Mouse (Mus musculus): ENCODE results near the gene Gpx4. TPM values are rescaled to one million over a fixed set of nuclear protein-coding genes. Genes with fewer than 3 reads are reported as not detected.

Gene Gpx4
- polyA plus RNA-seq, 1 experiment, result 934 TPM

- no peak overlapping the region for H3K27ac ChIP-seq (ENCODE audit: insufficient read depth, low read length)
- H3K4me3 ChIP-seq (ENCODE audit: insufficient read depth, low read length), result no peak overlapping the region
- no peak for TF ChIP-seq CTCF (IDR thresholded peaks at IDR 0.05; ENCODE audit: extremely low read depth, insufficient read depth, low read length)
- H3K4me1 ChIP-seq (ENCODE audit: control insufficient read depth, insufficient read depth, low read length), result no peaks in the 10 kb centered on the region
These were observed 31.4 kb upstream of the Gpx4 start for GRCm38 (mm10) chr10:80015583-80015982.

GRCm38 (mm10) chr10:80016511-80016910 lies 30.5 kb upstream of the Gpx4 start, which contains the start of gene Arhgap45:
Gene Arhgap45 (plus strand): TSS chr10:80016653.
- no peak within 1 kb of the TSS for H3K27ac ChIP-seq (ENCODE audit: insufficient read depth, low read length)
- H3K4me1 ChIP-seq (ENCODE audit: control insufficient read depth, insufficient read depth, low read length), result no peaks in the 10 kb centered on the region
- H3K4me3 ChIP-seq (ENCODE audit: insufficient read depth, low read length), result peak within 1 kb of the TSS; percentile 28; the same call in 1 of the 2 replicates
- no peak for TF ChIP-seq CTCF (IDR thresholded peaks at IDR 0.05; ENCODE audit: extremely low read depth, insufficient read depth, low read length)
- TF ChIP-seq POLR2A (IDR thresholded peaks at IDR 0.05; ENCODE audit: extremely low read depth, insufficient read depth, low read length), result no peak

GRCm38 (mm10) chr10:80016931-80017330 lies 30.0 kb upstream of the Gpx4 start:
- no peak overlapping the region for H3K27ac ChIP-seq (ENCODE audit: insufficient read depth, low read length)
- TF ChIP-seq CTCF (IDR thresholded peaks at IDR 0.05; ENCODE audit: extremely low read depth, insufficient read depth, low read length), result no peak
- no peak for TF ChIP-seq POLR2A (IDR thresholded peaks at IDR 0.05; ENCODE audit: extremely low read depth, insufficient read depth, low read length)
- peak overlapping the region; percentile 28; the same call in 1 of the 2 replicates for H3K4me3 ChIP-seq (ENCODE audit: insufficient read depth, low read length)
- no peaks in the 10 kb centered on the region for H3K4me1 ChIP-seq (ENCODE audit: control insufficient read depth, insufficient read depth, low read length)

- no peak overlapping the region for H3K4me3 ChIP-seq (ENCODE audit: insufficient read depth, low read length)
- no peaks in the 10 kb centered on the region for H3K4me1 ChIP-seq (ENCODE audit: control insufficient read depth, insufficient read depth, low read length)
- TF ChIP-seq CTCF (IDR thresholded peaks at IDR 0.05; ENCODE audit: extremely low read depth, insufficient read depth, low read length), result no peak
- TF ChIP-seq POLR2A (IDR thresholded peaks at IDR 0.05; ENCODE audit: extremely low read depth, insufficient read depth, low read length), result no peak
- H3K27ac ChIP-seq (ENCODE audit: insufficient read depth, low read length), result no peak overlapping the region
These were observed 29.6 kb upstream of the Gpx4 start for GRCm38 (mm10) chr10:80017361-80017760.

GRCm38 (mm10) chr10:80017771-80018170 lies 29.2 kb upstream of the Gpx4 start:
- H3K27ac ChIP-seq (ENCODE audit: insufficient read depth, low read length), result 0 out of 2 replicates have a peak overlapping the region, but pooled peaks have one; percentile 44
- no peak for TF ChIP-seq CTCF (IDR thresholded peaks at IDR 0.05; ENCODE audit: extremely low read depth, insufficient read depth, low read length)
- no peak for TF ChIP-seq POLR2A (IDR thresholded peaks at IDR 0.05; ENCODE audit: extremely low read depth, insufficient read depth, low read length)
- H3K4me3 ChIP-seq (ENCODE audit: insufficient read depth, low read length), result no peak overlapping the region
- H3K4me1 ChIP-seq (ENCODE audit: control insufficient read depth, insufficient read depth, low read length), result no peaks in the 10 kb centered on the region

- no peaks in the 10 kb centered on the region for H3K4me1 ChIP-seq (ENCODE audit: control insufficient read depth, insufficient read depth, low read length)
- H3K27ac ChIP-seq (ENCODE audit: insufficient read depth, low read length), result no peak overlapping the region
- H3K4me3 ChIP-seq (ENCODE audit: insufficient read depth, low read length), result no peak overlapping the region
- TF ChIP-seq POLR2A (IDR thresholded peaks at IDR 0.05; ENCODE audit: extremely low read depth, insufficient read depth, low read length), result no peak
These were observed 28.1 kb upstream of the Gpx4 start for GRCm38 (mm10) chr10:80018739-80019297.

DNA sequence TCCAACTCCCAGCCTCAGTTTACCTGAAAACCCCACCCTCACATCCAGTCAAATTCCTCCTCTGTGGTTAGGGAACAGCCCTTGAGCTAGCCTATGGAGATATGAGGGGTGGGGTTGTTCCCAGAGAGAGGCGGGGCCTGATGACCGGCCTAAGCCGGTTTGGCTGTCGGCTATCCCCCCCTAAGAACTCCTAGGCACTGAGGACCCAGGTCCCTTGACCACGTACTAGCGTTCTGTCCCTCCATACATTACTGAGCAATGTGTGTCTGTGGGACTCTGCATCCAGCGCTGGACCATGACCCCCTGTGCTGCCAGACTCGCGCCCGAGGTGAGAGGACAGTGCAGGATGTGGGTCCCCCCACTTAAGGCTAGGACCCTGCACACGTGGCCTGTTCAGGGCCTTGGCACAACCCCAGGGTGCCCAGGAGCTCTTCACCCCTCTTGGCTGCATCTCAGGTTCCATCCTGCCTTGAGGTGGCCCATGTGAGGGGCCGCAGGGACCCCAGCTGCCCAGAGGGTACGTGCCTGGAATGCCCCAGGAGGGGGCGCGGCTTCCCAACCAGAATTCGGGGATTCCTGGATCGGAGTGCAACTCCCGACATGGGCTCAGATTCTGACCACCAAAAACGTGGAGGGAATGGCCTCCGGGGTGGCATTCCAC lies 27.4 kb upstream of the Gpx4 start:
- H3K27ac ChIP-seq (ENCODE audit: insufficient read depth, low read length), result no peak overlapping the region
- TF ChIP-seq POLR2A (IDR thresholded peaks at IDR 0.05; ENCODE audit: extremely low read depth, insufficient read depth, low read length), result no peak
- TF ChIP-seq CTCF (IDR thresholded peaks at IDR 0.05; ENCODE audit: extremely low read depth, insufficient read depth, low read length), result no peak
- H3K4me3 ChIP-seq (ENCODE audit: insufficient read depth, low read length), result no peak overlapping the region
- no peaks in the 10 kb centered on the region for H3K4me1 ChIP-seq (ENCODE audit: control insufficient read depth, insufficient read depth, low read length)

DNA sequence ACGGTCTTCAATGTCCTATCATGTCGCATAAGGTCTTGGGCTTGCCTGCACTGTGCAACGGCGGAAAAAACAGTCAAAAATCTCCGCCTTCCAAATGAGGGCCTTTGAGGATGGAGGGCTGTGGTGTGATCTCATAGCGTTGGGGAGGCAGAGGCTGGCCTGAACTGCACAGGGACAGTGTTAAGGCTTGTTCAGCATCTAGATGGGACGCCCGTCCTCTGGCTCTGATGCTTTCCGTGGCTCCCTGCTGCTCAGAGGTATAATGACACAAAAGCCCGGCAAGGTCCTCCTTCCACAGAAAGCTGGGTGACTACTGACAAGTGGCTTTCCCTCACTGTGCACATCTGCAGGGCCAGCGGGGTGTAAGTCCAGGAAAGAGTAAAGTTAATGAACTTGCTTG lies 26.8 kb upstream of the Gpx4 start:
- Histone ChIP-seq H3K4me3 (ENCODE audit: insufficient read depth, low read length) (no peak overlapping the region), H3K27ac (ENCODE audit: insufficient read depth, low read length) (no peak overlapping the region)
- TF ChIP-seq POLR2A (IDR thresholded peaks at IDR 0.05; ENCODE audit: extremely low read depth, insufficient read depth, low read length), result no peak
- TF ChIP-seq CTCF (IDR thresholded peaks at IDR 0.05; ENCODE audit: extremely low read depth, insufficient read depth, low read length), result no peak

GRCm38 (mm10) chr10:80020603-80021319 lies 26.2 kb upstream of the Gpx4 start:
- TF ChIP-seq CTCF (IDR thresholded peaks at IDR 0.05; ENCODE audit: extremely low read depth, insufficient read depth, low read length) (no peak), POLR2A (IDR thresholded peaks at IDR 0.05; ENCODE audit: extremely low read depth, insufficient read depth, low read length) (no peak)
- Histone ChIP-seq H3K4me3 (ENCODE audit: insufficient read depth, low read length) (no peak overlapping the region), H3K27ac (ENCODE audit: insufficient read depth, low read length) (no peak overlapping the region), H3K4me1 (ENCODE audit: control insufficient read depth, insufficient read depth, low read length) (no peaks in the 10 kb centered on the region)

More for the DNA sequence above, 26.8 kb upstream of the Gpx4 start:
- no peaks in the 10 kb centered on the region for H3K4me1 ChIP-seq (ENCODE audit: control insufficient read depth, insufficient read depth, low read length)

DNA sequence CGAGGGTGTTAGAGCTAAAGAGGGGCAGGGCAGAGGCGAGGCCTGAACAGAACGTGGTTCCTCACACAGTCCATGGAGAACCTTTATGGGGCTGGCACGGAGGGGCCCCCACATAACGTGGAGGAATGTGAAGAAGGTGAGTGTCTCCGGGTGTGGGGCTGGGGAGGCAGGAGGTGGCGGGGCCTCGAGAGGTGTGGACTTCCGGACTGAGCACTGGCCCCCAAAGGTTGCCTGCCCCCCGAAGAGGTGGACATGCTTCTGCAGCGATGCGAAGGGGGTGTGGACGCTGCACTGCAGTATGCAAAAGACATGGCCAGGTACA lies 25.7 kb upstream of the Gpx4 start:
- TF ChIP-seq CTCF (IDR thresholded peaks at IDR 0.05; ENCODE audit: extremely low read depth, insufficient read depth, low read length) (no peak), POLR2A (IDR thresholded peaks at IDR 0.05; ENCODE audit: extremely low read depth, insufficient read depth, low read length) (no peak)
- Histone ChIP-seq H3K4me3 (ENCODE audit: insufficient read depth, low read length) (no peak overlapping the region), H3K4me1 (ENCODE audit: control insufficient read depth, insufficient read depth, low read length) (no peaks in the 10 kb centered on the region), H3K27ac (ENCODE audit: insufficient read depth, low read length) (no peak overlapping the region)

Measured in cortical plate, adult 2 months (tissue).